Mouse (Mus musculus) heart, embryonic 13.5 days (tissue): ENCODE data around the gene Rps15. TPM values are rescaled to one million over a fixed set of nuclear protein-coding genes. Genes with fewer than 3 reads are reported as not detected.

Experiments
- ATAC-seq: fragments of 200-750 bp; cut with Nextera tagmentation; 2 replicates; pipeline ENCODE4 v1.8.0; 2017; ENCODE audit warnings: moderate TSS enrichment; ENCODE audit not compliant: insufficient number of reproducible peaks, low FRiP score, low TSS enrichment; ENCODE audit errors: extremely low read depth
- H3K27ac ChIP-seq: fragments of 300-500 bp; sonication (generic); replicated peaks from 2 replicates; pipeline ENCODE4 v1.5.1; 2015; ENCODE audit warnings: moderate library complexity, mild to moderate bottlenecking, inconsistent platforms
- H3K27me3 ChIP-seq: fragments of 300-500 bp; sonication (generic); replicated peaks from 2 replicates; pipeline ENCODE4 v1.6.1; 2015; ENCODE audit warnings: mild to moderate bottlenecking, inconsistent platforms
- H3K36me3 ChIP-seq: fragments of 300-500 bp; sonication (generic); 2 replicates; pipeline ENCODE4 v1.6.1; 2015; ENCODE audit warnings: mild to moderate bottlenecking, inconsistent platforms
- H3K4me1 ChIP-seq: fragments of 300-500 bp; sonication (generic); 2 replicates; pipeline ENCODE4 v1.6.1; 2015; ENCODE audit warnings: inconsistent platforms
- H3K4me2 ChIP-seq: fragments of 300-500 bp; sonication (generic); 2 replicates; pipeline ENCODE4 v1.6.1; 2015; ENCODE audit warnings: inconsistent platforms, mild to moderate bottlenecking, moderate library complexity
- H3K4me3 ChIP-seq: fragments of 300-500 bp; sonication (generic); 2 replicates; pipeline ENCODE4 v1.5.1; 2015; ENCODE audit warnings: moderate library complexity, mild to moderate bottlenecking, inconsistent platforms
- H3K9ac ChIP-seq: fragments of 300-500 bp; sonication (generic); 2 replicates; pipeline ENCODE4 v1.6.1; 2015; ENCODE audit warnings: inconsistent platforms, mild to moderate bottlenecking, moderate library complexity
- H3K9me3 ChIP-seq: fragments of 300-500 bp; sonication (generic); 2 replicates; pipeline ENCODE4 v1.6.1; 2016; ENCODE audit warnings: inconsistent platforms
- WGBS: fragments of 180-500 bp; shearing (Covaris S2); methylation state at CpG from one replicate; pipeline ENCODE4 v1.1.7; 2015; ENCODE audit warnings: mixed read lengths; 5-methylcytosine and 5-hydroxymethylcytosine counted together
- polyA plus RNA-seq: library from polyadenylated mRNA; unstranded; fragments of >200 nt; fragmentation: Nextera tagmentation; extraction: Ambion mirVana; gene quantifications from 2 replicates; pipeline ENCODE4 v1.2.1, GENCODE M21; 2015

Rps15 gene
- polyA plus RNA-seq, 1 experiment from 2014 or later, result 621 TPM

- Histone ChIP-seq H3K36me3 (peaks cover 94% of the 10 kb centered on the region), H3K9ac (no peak overlapping the region), H3K9me3 (no peaks in the 10 kb centered on the region), H3K4me1 (peaks cover 29% of the 10 kb centered on the region), H3K27me3 (no peaks in the 10 kb centered on the region), H3K4me2 (no peak overlapping the region), H3K4me3 (no peak overlapping the region), H3K27ac (no peak overlapping the region)
- ATAC-seq, result no peak
- 78% methylated on average over 5 of the region's 5 CpGs for WGBS
These were observed 16.0 kb upstream of the Rps15 start for GRCm38 (mm10) chr10:80276238-80276637.

GRCm38 (mm10) chr10:80278390-80278789 is 13.9 kb upstream of the Rps15 start:
- H3K36me3 ChIP-seq, result peaks cover 100% of the 10 kb centered on the region
- H3K4me1 ChIP-seq, result peaks cover 30% of the 10 kb centered on the region
- no peaks in the 10 kb centered on the region for H3K27me3 ChIP-seq
- H3K4me2 ChIP-seq, result no peak overlapping the region
- H3K27ac ChIP-seq, result no peak overlapping the region
- H3K9ac ChIP-seq, result no peak overlapping the region
- H3K4me3 ChIP-seq, result no peak overlapping the region
- ATAC-seq, result no peak
- WGBS, result 90% methylated on average over 9 of the region's 9 CpGs
- no peaks in the 10 kb centered on the region for H3K9me3 ChIP-seq

- Histone ChIP-seq H3K9me3 (no peaks in the 10 kb centered on the region), H3K9ac (no peak overlapping the region; the same call in 1 of the 2 replicates), H3K4me3 (no peak overlapping the region), H3K27ac (no peak overlapping the region), H3K36me3 (peaks cover 100% of the 10 kb centered on the region), H3K4me1 (peaks cover 25% of the 10 kb centered on the region), H3K27me3 (no peaks in the 10 kb centered on the region), H3K4me2 (no peak overlapping the region)
- no peak for ATAC-seq
- WGBS, result 93% methylated on average over 12 of the region's 12 CpGs
These were observed 13.0 kb upstream of the Rps15 start for GRCm38 (mm10) chr10:80279273-80279672.

- Histone ChIP-seq H3K9me3 (no peaks in the 10 kb centered on the region), H3K36me3 (peaks cover 99% of the 10 kb centered on the region), H3K4me1 (peaks cover 25% of the 10 kb centered on the region), H3K9ac (peak overlapping the region; percentile 2), H3K27me3 (no peaks in the 10 kb centered on the region), H3K27ac (peak overlapping the region; percentile 63), H3K4me2 (no peak overlapping the region), H3K4me3 (no peak overlapping the region)
- ATAC-seq, result no peak
- 51% methylated on average over 7 of the region's 7 CpGs for WGBS
These were observed 10.9 kb upstream of the Rps15 start for GRCm38 (mm10) chr10:80281304-80281703.

GRCm38 (mm10) chr10:80281921-80282371 is 10.3 kb upstream of the Rps15 start:
- H3K9ac ChIP-seq, result peak overlapping the region; percentile 2
- 74% methylated on average over 8 of the region's 8 CpGs for WGBS
- H3K4me3 ChIP-seq, result no peak overlapping the region
- H3K4me2 ChIP-seq, result no peak overlapping the region
- H3K27ac ChIP-seq, result peak overlapping the region; percentile 63
- H3K27me3 ChIP-seq, result no peaks in the 10 kb centered on the region
- peaks cover 25% of the 10 kb centered on the region for H3K4me1 ChIP-seq
- H3K9me3 ChIP-seq, result no peaks in the 10 kb centered on the region
- peaks cover 99% of the 10 kb centered on the region for H3K36me3 ChIP-seq
- ATAC-seq, result no peak

GRCm38 (mm10) chr10:80282481-80283441 is 9.5 kb upstream of the Rps15 start:
- Histone ChIP-seq H3K27me3 (no peaks in the 10 kb centered on the region), H3K9me3 (no peaks in the 10 kb centered on the region), H3K4me3 (no peak overlapping the region), H3K4me2 (no peak overlapping the region), H3K27ac (peak overlapping the region; percentile 63; the same call in 1 of the 2 replicates), H3K4me1 (peaks cover 25% of the 10 kb centered on the region), H3K9ac (no peak overlapping the region), H3K36me3 (peaks cover 99% of the 10 kb centered on the region)
- no peak for ATAC-seq
- 80% methylated on average over 20 of the region's 20 CpGs for WGBS

- peaks cover 88% of the 10 kb centered on the region for H3K36me3 ChIP-seq
These were observed 6.8 kb upstream of the Rps15 start for GRCm38 (mm10) chr10:80285222-80286070.

GRCm38 (mm10) chr10:80288097-80288496 is 4.2 kb upstream of the Rps15 start:
- Histone ChIP-seq H3K27me3 (no peaks in the 10 kb centered on the region), H3K4me2 (no peak overlapping the region), H3K4me3 (no peak overlapping the region), H3K4me1 (peaks cover 5% of the 10 kb centered on the region; the same call in 1 of the 2 replicates), H3K9me3 (no peaks in the 10 kb centered on the region), H3K27ac (no peak overlapping the region), H3K36me3 (peaks cover 63% of the 10 kb centered on the region), H3K9ac (no peak overlapping the region)
- ATAC-seq, result no peak
- 90% methylated on average over 12 of the region's 12 CpGs for WGBS

More at GRCm38 (mm10) chr10:80285222-80286070, 6.8 kb upstream of the Rps15 start:
- Histone ChIP-seq H3K27me3 (no peaks in the 10 kb centered on the region), H3K4me1 (peaks cover 25% of the 10 kb centered on the region), H3K9ac (no peak overlapping the region), H3K4me2 (no peak overlapping the region), H3K9me3 (no peaks in the 10 kb centered on the region), H3K4me3 (no peak overlapping the region), H3K27ac (no peak overlapping the region)
- WGBS, result 82% methylated on average over 13 of the region's 15 CpGs
- no peak for ATAC-seq

GRCm38 (mm10) chr10:80288657-80289056 is 3.6 kb upstream of the Rps15 start:
- no peak overlapping the region for H3K9ac ChIP-seq
- no peaks in the 10 kb centered on the region for H3K9me3 ChIP-seq
- no peak overlapping the region for H3K4me2 ChIP-seq
- H3K4me1 ChIP-seq, result peaks cover 10% of the 10 kb centered on the region
- no peak overlapping the region for H3K4me3 ChIP-seq
- WGBS, result 67% methylated on average over 8 of the region's 8 CpGs
- H3K27ac ChIP-seq, result no peak overlapping the region
- H3K36me3 ChIP-seq, result peaks cover 63% of the 10 kb centered on the region
- H3K27me3 ChIP-seq, result no peaks in the 10 kb centered on the region
- ATAC-seq, result no peak

- peak overlapping the region; percentile 85 for H3K4me2 ChIP-seq
- H3K4me1 ChIP-seq, result peaks cover 46% of the 10 kb centered on the region
- WGBS, result 25% methylated on average over 14 of the region's 14 CpGs
- H3K27me3 ChIP-seq, result peaks cover 20% of the 10 kb centered on the region
- ATAC-seq, result no peak
- peak overlapping the region; percentile 84 for H3K27ac ChIP-seq
- no peaks in the 10 kb centered on the region for H3K9me3 ChIP-seq
- peak overlapping the region; percentile 95 for H3K9ac ChIP-seq
- peak overlapping the region; percentile 75 for H3K4me3 ChIP-seq
- H3K36me3 ChIP-seq, result peaks cover 31% of the 10 kb centered on the region
These were observed 1.1 kb downstream of the Rps15 start for GRCm38 (mm10) chr10:80293325-80293724.

GRCm38 (mm10) chr10:80294311-80294710 is 2.1 kb downstream of the Rps15 start:
- Histone ChIP-seq H3K4me3 (0 out of 2 replicates have a peak overlapping the region, but pooled peaks have one; percentile 75), H3K27ac (no peak overlapping the region), H3K27me3 (peaks cover 30% of the 10 kb centered on the region), H3K36me3 (peaks cover 22% of the 10 kb centered on the region), H3K9me3 (no peaks in the 10 kb centered on the region), H3K9ac (peak overlapping the region; percentile 41; the same call in 1 of the 2 replicates), H3K4me1 (peaks cover 46% of the 10 kb centered on the region), H3K4me2 (no peak overlapping the region; the same call in 1 of the 2 replicates)
- 68% methylated on average over 4 of the region's 4 CpGs for WGBS
- no peak for ATAC-seq
